Mouse (Mus musculus) retina, embryonic 14.5 days (tissue): ENCODE measurements around the gene Wdr82.
"Not testable (repeated sequence)": the region's sequence is repeated elsewhere in the genome, so short reads cannot be mapped to it uniquely, and the experiment has no call there.

Experiments used
- DNase-seq: peaks from one replicate; pipeline ENCODE4 v3.0.0-alpha.2; 2015; ENCODE audit warnings: low spot score

The Wdr82 gene

DNA sequence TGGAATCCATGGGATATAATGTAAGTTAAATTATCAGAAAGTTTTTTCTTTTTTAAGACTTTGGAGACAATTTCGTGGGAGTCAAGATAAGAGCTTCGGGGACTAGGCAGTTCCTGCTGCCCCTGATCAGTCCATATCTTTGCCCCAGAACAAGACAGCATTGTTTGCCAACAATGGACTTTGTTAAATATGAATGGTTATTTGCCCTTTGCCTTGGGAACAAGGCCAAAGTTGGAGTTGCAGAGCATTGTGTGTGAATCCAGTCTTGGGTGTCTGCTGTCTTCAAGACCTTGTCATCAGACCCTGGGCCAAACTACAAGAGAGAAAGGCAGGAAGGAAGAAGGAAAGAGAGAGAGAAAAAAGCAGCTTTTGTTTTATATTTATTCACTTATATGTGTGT is 4.0 kb upstream of the Wdr82 start:
- no peak for DNase-seq

DNA sequence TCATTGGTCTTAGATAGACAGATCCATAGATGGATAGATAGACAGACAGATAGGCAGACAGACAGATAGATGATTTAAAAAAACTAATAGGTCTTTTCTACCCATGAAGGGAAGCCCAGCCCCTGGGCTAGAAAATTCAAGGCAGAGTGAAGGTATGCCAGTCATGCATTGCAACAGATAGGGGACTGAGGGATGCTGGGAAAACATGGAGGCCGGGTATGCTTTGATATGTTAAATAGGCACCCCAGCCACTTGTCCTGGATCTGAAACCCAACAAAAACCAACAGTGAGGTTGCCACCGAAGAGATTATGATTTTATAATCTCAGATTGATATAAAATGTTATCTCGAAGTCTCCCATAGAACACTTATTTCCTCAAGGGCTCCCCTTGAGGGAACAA is 3.5 kb upstream of the Wdr82 start:
- DNase-seq, result no peak

DNA sequence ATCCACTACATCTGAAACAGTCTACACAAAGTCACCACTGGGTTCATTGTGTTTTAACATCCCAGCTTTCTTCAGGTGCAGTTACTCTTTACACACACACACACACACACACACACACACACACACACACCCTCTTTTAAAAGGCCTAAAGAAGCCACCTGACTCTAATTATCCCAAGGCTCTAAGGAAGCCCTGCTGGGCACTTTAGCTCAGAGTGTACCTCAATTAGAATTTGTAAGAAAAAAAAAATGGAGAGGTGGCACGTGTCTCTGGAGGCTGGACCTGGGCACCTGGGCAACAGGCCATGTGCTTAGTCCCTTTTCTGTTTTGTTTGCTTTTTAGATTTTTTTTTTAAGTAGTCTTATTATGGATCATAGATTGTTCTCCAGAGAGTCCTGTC is 3.0 kb upstream of the Wdr82 start:
- DNase-seq, result no peak

DNA sequence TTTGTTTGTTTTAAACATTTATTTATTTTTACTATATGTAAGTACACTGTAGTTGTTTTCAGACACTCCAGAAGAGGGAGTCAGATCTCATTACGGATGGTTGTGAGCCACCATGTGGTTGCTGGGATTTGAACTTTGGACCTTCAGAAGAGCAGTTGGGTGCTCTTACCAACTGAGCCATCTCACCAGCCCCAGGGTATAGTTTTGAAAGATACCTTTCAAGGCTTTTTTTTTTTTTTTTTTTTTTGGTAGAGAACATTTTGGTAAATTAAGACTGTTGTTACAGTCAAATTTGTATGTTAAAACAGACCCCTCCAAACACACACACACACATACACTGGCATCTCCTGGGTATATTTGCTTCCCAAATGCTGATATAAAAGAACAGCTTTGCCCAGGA is 1.7 kb upstream of the Wdr82 start:
- not testable (repeated sequence) for DNase-seq

DNA sequence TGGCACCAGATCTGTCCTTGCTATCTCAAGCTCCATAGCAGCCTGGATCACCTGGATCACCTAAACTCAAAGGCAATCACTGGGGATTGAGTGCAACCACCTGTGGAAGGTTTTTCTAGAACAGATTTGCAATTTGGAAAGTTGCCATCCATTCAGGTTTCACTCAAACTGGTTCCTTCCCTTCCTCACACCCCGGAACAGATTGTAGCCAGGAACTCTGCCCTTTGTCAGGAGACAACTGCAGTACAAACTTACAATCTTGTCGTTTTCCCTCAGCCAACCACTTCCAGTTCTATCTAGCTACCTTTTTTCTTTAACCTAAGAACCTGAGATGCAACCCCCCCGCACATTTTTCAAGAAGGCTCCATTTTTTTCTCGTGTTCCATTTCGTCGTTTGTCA is 811 bp upstream of the Wdr82 start:
- no peak for DNase-seq

DNA sequence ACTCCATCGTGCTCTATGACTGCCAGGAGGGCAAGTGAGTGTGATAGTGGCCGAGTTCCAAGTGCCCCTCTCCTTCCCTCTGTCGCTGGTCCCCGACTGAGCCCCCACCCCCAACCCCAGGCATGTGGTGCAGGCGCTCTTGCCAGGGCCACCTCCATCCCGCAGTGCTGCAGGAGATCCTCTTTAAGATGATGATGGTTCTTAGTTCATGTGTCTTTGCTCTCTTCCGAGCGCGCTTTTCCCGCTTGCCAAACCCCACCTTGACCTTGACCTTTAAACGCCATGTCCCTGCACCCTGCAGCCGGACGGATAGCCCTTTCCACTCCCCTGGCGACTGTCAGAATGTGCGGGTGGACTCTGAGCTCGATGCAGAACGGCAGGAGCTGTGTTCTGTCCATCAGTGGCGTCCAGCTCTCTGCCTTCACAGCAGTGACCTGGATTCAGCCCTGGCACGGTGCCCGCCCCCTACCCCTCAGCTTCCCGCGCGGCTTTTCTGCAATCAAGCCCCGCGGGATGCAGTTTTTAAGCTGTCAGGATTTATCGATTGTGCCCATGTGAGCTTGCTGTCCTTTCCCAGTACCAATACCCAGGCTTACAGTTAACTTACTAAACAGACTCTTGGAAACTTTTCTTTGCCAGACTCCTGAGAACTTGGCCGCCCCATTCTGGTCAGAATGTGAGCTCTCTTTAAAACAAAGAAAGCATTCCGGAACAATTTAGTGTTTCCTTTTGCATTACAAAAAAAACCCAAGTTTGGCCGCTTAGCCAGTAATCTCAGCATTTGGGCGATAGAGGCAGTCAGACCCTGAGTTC is 824 bp downstream of the Wdr82 start:
- DNase-seq, result peak; percentile 76

DNA sequence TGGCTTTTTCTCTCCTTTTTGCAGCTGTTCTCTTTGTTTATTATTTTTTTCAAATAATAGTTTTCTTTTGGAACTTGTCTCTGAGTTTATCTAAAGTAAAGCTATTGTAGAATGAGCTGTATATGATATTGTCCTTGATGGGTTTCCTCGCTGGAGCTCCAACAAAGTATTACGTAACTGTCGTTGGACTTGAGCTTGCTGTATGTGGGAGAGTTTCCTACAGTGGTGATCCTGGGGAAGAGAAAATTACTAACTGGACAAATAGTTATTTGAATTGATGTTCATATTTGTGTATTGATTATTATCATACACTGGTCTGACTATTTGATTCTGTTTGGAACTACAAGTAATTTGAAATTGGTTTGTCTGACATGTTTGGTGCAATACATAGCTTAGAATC is 1.8 kb downstream of the Wdr82 start:
- no peak for DNase-seq

DNA sequence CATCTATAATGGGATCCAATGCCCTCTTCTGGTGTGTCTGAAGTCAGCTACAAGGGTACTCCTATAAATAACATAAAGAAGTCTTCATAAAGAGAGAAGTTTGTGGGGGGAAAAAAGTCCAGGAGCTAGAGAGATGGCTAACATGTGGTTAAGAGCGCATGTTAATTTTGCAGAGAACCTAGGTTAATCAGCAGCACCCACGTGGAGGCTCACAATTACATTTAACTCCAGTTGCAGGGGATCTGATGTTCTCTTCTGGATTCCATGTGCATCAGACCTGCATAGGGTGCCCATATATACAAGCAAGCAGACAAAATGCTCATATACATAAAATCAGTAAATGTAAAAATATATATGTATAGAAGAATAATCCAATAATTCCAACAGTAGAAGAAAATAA is 2.6 kb downstream of the Wdr82 start:
- no peak for DNase-seq

DNA sequence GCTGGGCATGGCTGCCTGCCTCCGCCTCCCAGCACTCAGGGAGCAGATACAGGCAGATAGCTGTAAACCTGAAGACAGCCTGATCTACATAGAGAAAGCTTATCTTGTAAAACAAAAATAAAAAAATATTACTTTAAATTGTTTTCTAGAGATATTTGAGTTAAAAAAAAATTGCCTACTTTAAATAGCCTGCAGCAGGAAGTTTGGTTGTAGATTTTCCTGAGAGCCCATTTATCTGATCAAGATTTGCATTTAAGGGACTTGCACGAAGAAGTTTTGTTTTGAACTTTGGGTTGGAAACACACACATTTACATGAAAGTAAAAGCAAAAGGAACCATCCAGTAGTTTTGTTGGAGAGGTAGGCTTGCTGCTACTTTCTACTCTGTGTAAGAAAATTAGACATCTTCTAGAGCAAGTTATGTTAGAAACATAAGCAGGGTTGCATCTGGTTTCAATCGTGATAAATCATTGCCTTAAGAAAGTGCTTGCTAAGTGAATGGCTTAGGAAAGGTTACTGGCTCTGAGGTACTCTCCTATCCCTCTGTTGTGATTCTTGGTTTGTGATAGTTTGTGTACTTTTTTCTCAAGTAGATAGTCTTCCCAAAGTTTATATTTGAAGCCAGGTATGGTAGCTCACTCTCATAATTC is 4.9 kb downstream of the Wdr82 start:
- DNase-seq, result no peak

DNA sequence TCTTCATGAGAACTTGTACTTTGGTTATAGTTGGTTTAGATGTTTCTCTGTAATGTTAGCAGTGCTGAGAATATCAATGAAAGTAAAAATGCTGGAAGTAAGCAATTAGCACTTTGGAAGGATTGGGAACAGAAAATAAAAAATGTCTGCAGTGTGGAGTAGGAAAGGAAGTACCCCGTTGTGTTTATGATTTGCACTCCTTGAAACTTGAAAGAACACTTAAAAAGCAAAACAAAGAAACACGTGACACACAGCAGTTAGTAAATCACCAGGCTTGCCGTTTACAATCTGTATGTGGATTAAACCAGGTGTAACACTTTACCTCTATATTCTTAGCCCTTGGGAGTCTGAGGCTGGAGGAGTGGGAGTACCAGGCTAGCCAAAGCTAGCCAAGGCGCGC is 6.0 kb downstream of the Wdr82 start:
- DNase-seq, result no peak

DNA sequence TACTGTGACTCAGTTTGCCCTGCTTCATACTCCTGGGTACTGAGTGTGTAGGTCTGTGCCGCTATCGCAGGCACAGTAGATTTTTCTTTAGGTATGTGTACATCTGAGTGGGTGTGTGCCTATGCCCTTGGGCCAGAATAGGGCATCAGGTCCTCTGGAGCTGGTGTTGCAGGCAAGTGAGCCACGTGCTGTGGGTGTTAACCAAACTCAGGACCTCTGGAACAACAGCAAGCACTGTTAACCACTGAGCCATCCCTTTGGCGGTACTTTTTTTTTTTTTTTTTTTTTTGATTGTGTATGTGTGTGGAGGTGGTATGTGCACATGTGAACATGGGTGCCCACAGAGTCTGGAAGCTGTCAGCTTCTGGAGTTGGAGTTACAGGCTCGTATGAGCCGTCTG is 7.1 kb downstream of the Wdr82 start:
- no peak for DNase-seq

DNA sequence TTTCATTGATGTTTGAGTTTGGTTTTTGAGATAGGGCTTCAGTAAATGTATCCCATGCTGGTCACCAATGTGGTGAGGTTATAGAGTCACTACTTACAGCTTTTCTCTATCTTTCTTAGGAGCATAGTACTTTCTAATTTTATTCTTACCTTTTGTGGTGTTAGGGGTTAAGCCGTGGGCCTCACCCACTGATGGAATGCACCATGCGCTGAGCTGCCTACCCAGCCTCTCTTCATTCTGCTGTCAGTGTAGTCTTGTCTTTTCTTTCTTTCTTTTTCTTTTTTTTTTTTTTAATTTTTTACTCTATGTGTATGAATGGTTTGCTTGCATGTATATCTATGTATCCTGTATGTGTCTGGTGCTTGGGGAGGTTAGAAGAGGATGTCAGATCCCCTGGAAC is 8.7 kb downstream of the Wdr82 start:
- DNase-seq, result no peak

DNA sequence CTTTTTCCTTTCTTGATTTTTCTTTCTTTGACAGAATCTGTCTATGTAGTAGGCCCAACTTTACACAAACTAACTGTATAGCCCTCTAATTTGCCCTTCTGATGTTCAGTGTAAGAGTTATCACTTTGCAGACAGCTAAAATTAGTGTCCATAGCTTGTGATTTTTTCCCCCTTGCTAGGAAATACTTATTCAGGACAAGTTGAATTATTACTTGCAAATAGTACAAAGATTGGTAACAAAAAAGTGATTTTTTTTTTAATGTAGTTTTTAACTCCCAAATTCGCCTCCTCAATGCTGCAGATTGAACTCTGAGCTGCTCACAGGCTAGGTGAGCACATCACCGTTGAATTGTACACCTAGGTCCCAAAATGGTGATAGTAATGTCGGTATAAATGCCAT is 9.2 kb downstream of the Wdr82 start:
- DNase-seq, result no peak

DNA sequence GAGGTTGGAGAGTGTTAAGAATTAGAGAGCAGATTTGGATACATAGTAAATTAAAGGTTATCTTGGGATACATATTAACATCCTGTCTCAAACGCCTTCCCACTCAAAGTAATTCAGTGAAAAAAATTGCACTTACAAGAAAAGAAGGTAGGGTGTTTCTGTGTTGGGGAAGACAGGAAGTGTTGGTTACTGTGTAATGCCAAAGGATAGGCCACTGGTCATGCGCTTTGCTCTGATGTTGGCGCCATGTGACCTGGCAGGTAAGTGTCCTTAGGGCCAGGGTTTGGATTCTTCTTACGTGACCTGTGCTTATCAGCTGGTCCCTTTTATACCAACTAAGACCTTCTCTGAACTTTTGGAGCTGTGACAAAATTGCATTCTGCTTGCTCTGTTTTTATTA is 11.4 kb downstream of the Wdr82 start:
- DNase-seq, result no peak

DNA sequence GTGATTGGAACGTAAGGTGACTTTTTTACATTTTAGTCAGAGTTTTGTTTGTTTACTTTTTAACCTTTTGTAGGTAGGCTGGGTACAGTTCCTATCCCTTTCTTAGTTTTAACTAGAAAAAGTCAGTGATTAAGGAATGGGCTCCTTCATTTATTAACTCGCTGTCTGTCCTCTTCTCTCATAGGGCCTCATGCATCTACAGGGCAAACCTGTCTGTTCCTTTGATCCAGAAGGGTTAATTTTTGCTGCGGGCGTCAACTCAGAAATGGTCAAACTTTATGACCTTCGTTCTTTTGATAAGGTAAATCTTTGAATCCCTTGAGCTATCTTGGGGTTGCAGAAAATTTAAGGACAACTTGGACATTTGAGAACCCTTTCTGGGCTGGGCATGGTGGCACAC is 13.3 kb downstream of the Wdr82 start:
- DNase-seq, result no peak

DNA sequence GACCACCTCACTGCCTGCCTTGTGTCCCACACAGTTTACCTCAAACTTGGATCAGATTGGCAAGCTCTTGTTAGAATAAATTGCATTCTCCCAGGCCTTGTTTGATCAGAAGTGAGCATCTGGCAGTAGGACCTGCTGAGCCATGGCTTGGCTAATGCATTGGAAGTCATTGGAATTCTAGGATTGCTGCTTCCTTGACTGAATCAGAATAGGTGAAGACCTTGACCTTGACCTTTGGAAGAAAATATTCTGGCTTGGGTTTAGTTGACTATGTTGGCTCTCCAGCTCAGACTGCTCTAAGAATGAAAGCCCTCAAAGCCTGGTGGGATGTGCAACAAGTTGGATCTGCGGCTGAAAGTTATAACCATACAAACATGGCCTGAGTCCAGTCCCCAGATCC is 20.6 kb downstream of the Wdr82 start:
- no peak for DNase-seq

DNA sequence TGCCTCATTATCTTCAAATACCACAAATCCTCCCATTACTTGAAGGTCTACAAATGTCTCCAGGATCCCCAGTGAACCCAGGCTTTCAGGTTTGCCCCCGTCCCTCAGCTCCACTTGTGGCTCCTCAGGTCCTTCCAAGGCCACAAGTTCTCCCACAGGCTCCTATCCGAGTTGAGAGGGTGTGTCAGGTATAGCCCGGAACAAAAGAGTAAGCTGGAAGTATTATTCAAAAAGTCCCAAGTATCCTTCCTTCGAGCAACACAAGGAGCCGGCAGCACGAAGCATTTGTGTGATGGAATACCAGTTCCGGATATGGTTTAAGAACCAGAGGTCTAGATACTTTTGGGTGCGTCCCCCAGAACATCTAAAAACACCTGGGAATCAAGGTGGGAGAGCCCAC is 21.3 kb downstream of the Wdr82 start:
- no peak for DNase-seq

DNA sequence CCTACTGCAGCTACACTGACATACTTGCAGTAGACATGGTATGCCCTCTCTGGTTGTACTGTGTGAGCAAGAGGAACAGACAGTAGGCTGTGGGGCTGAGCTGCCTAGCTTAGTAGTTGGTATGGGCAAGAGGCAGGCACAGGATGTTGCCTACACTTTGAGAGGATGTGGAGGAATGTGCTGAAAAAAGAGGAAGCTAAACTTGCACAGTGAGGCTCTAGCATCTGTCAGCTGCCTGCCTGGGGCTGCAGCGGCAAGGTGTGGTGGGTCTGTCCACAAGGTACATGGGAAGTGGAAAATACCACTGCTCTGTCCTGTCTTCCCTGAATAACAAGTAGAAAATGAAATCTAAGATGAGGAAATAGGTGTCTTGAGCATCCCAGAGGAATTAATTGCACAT is 22.3 kb downstream of the Wdr82 start:
- no peak for DNase-seq

DNA sequence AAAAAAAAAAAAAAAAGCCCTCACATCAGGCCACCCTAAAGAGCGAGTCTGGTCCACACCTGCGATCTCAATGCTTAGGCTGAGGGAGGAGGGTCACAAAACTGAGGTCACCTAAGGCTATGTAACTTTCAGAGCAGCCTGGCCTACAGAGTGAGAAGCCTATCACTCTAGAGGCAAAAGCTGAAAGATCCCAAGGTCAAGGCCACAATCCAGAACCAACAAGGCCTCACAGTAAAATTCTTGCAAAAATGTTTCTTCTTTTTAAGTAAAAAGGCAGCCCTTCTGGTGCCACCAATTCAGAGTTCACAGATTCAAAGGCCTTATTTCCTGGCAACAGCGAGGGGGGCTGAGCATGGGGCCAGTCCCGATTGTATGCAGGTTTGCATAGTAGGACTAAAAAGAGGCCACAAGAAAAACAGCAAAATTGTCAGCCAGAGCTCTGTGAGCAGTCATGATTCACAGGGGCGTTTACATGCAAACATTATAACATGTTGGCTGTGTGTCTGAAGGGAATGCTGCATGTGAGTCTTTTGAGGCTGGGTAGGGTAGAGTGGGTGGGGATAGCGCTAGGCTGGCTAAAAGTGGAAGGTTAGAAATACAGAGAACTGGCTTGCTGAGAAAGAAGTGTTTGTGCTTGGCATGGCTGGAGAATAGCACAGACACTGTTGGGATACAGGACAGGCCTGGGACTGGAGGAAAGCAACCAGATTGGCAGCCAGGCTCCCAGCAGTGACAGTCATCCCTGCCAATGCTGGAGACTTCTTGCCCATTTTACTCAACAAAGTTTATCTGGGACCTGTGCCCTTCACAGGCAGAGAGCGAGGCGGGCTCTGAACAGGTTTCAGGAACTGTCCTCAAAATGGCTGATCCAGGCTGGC is 23.4 kb downstream of the Wdr82 start:
- DNase-seq, result no peak

DNA sequence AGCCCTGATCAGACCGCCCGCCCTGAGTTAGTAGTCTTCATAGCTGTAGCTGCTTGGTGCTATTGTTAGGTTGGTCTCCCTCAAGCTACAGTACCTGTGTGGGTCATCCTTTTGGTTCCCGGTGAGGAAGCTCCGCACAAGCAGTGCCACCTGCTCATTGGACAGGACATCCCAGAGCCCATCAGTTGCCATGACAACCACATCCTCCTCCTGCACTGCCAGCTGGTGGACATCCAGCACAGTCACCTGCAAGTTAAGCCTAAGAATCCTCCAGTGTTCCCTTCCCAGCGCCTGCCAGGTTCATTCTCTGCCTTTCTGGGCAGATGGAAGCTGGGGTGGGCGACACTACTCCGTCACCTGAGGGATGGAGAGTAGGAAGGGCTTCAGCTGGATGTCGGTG is 25.0 kb downstream of the Wdr82 start:
- DNase-seq, result no peak

DNA sequence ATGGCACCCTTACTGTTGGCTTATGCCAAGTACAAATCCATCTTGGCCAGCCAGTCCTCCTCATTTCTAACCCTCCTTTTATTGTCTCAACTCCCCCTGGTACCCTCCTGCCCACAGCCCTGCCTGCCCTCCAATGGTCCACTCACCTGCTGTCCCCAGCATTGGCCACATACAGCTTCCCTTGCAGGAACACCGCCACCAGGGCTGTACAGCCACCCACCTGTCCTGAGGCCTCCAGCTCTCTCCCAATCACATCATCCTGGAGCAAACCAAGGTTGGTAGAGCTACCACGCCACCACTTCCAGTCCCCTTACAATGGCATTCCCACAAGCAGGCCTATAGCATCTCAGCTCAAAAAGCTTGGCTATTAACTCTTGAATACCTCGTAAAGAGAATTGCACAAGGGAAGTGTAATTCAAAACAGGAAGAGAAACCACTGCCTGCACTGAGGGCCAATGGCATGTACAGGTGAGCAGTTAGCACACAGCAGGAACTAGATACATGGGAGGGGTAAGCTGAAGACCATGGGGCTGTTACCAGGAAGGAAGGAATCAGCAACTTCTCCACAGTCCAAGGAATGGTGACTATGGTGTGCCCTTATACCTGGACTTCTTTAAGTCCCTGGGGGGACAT is 26.5 kb downstream of the Wdr82 start:
- no peak for DNase-seq

DNA sequence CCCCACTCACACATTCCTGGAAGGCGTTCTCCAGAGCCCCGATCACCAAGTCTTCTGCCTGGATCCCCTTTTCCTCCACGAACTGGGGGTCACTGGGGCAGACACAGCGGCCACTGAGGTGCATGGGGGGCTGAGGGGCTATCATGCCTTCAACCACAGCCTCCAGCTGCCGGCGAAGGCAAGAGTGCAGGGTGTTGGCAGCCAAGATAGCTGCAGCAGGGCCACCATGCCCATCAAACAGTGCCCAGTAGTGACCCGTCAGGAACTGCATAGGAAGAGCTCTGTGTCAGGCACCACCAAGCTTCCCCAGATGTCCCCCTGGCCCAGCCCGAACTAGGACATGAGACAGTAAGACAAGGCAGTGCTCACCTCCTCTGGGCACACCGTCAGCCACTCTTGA is 27.0 kb downstream of the Wdr82 start:
- no peak for DNase-seq
